Mouse (Mus musculus) neural tube, embryonic 11.5 days (tissue): ENCODE data around the gene AC153137.1. TPM values are rescaled to one million over a fixed set of nuclear protein-coding genes. Genes with fewer than 3 reads are reported as not detected.

Source experiments
- ATAC-seq: fragments of 200-750 bp; cut with Nextera tagmentation; 2 replicates; pipeline ENCODE4 v1.8.0; 2017; ENCODE audit warnings: moderate number of reproducible peaks, mild to moderate bottlenecking, moderate TSS enrichment, moderate library complexity; ENCODE audit not compliant: insufficient read depth, low FRiP score, low TSS enrichment
- DNase-seq: peaks from one replicate; pipeline ENCODE4 v3.0.0-alpha.2; 2015; ENCODE audit warnings: low spot score
- H3K27ac ChIP-seq: fragments of 300-500 bp; sonication (generic); 2 replicates; pipeline ENCODE4 v1.5.1; 2014; ENCODE audit warnings: low read depth, mild to moderate bottlenecking, low read length
- H3K27me3 ChIP-seq: fragments of 300-500 bp; sonication (generic); 2 replicates; pipeline ENCODE4 v1.6.1; 2014; ENCODE audit warnings: mild to moderate bottlenecking, low read length, mixed read lengths; ENCODE audit not compliant: control insufficient read depth, insufficient read depth
- H3K36me3 ChIP-seq: fragments of 300-500 bp; sonication (generic); 2 replicates; pipeline ENCODE4 v1.6.1; 2014; ENCODE audit warnings: mild to moderate bottlenecking, low read length, moderate library complexity, mixed read lengths; ENCODE audit not compliant: control insufficient read depth, insufficient read depth
- H3K4me1 ChIP-seq: fragments of 300-500 bp; sonication (generic); 2 replicates; pipeline ENCODE4 v1.6.1; 2014; ENCODE audit warnings: low read length, mixed read lengths; ENCODE audit not compliant: control insufficient read depth, insufficient read depth
- H3K4me2 ChIP-seq: fragments of 300-500 bp; sonication (generic); 2 replicates; pipeline ENCODE4 v1.6.1; 2014; ENCODE audit warnings: low read depth, mild to moderate bottlenecking, moderate library complexity
- H3K4me3 ChIP-seq: fragments of 300-500 bp; sonication (generic); 2 replicates; pipeline ENCODE4 v1.5.1; 2014; ENCODE audit warnings: low read depth, low read length
- H3K9ac ChIP-seq: fragments of 300-500 bp; sonication (generic); 2 replicates; pipeline ENCODE4 v1.6.1; 2014; ENCODE audit warnings: mild to moderate bottlenecking, low read length
- H3K9me3 ChIP-seq: fragments of 300-500 bp; sonication (generic); 2 replicates; pipeline ENCODE4 v1.6.1; 2016; ENCODE audit warnings: low read length; ENCODE audit not compliant: control insufficient read depth
- WGBS: fragments of 180-500 bp; shearing (Covaris S2); extraction: QIAGEN DNeasy Blood & Tissue Kit; methylation state at CpG from one replicate; pipeline ENCODE4 v1.1.7; 2014; 5-methylcytosine and 5-hydroxymethylcytosine counted together
- polyA plus RNA-seq: library from polyadenylated mRNA; unstranded; fragments of >200 nt; fragmentation: Nextera tagmentation; extraction: Ambion mirVana; gene quantifications from 2 replicates; pipeline ENCODE4 v1.2.1, GENCODE M21; 2014

AC153137.1 gene
- polyA plus RNA-seq, 1 experiment from 2014 or later = not detected

DNA sequence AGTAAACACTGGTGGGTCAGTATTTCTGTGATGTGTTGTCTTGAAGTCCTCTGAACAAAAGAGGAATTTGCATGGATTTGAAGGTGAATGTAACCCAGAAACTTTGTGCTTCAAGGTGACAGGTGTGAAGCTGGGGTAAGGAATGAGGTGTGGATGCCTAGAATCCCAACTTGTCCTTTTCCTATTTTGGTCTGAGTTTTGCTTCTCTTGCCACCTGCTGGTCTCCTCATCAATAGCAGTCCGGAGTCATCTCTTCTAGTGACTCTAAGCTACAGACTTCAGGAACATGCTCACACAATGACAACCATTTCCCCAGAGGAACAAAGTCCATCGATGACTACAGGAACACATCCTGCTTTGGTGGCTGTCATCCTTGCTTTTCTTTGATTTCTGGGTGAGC, 46.9 kb downstream of the AC153137.1 start:
- no peak for DNase-seq
- H3K27ac ChIP-seq = no peak overlapping the region
- no peak overlapping the region for H3K9ac ChIP-seq
- WGBS = 65% methylated on average over 2 of the region's 2 CpGs
- H3K9me3 ChIP-seq = no peaks in the 10 kb centered on the region
- no peak overlapping the region for H3K4me2 ChIP-seq
- no peaks in the 10 kb centered on the region for H3K27me3 ChIP-seq
- H3K36me3 ChIP-seq = no peaks in the 10 kb centered on the region
- H3K4me1 ChIP-seq = no peaks in the 10 kb centered on the region
- no peak for ATAC-seq
- H3K4me3 ChIP-seq = no peak overlapping the region

DNA sequence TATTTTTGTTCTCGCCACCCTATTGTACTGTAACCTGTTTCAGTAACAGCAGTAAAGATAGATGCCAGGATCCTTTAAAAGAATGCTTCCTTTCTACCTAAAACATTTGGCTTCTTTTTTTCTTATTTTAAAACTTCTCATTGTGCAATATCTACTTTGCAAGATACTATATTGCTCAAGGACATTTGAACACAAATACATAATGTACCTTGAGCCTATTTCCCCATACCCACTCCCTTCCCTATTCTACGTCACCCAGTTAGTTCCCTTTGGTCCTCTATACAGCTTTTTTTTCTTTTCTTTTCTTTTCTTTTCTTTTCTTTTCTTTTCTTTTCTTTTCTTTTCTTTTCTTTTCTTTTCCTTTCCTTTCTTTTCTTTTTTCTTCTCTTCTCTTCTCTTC, 47.6 kb downstream of the AC153137.1 start:
- Histone ChIP-seq H3K9me3 (no peaks in the 10 kb centered on the region), H3K27ac (no peak overlapping the region), H3K4me2 (no peak overlapping the region), H3K9ac (no peak overlapping the region), H3K27me3 (no peaks in the 10 kb centered on the region), H3K4me1 (no peaks in the 10 kb centered on the region), H3K4me3 (no peak overlapping the region), H3K36me3 (no peaks in the 10 kb centered on the region)
- no peak for ATAC-seq
- 89% methylated on average over 2 of the region's 2 CpGs for WGBS
- DNase-seq = no peak

Other genes with a start within 250 kb of the AC153137.1 start
- gene Phf3, start 104.0 kb downstream of the AC153137.1 start, polyA plus RNA-seq = 36.4 and 42.4 TPM in 2 replicates
- gene Lgsn, start 198.4 kb upstream of the AC153137.1 start, polyA plus RNA-seq = not detected in 2 replicates
- gene 4931428L18Rik, start 244.7 kb upstream of the AC153137.1 start, polyA plus RNA-seq = not detected in 2 replicates
- gene Pih1d3, start 244.9 kb upstream of the AC153137.1 start, polyA plus RNA-seq = not detected in 2 replicates